Mouse (Mus musculus): Measurements from ENCODE around the gene Cdiptos. TPM values are rescaled to one million over a fixed set of nuclear protein-coding genes. Genes with fewer than 3 reads are reported as not detected.

Cdiptos gene
- total RNA-seq (2014; rRNA removed; ENCODE audit: low replicate concordance) (1.8 TPM in 1 of 2 replicates, not detected in the other), polyA plus RNA-seq (2015; fragmentation: Nextera tagmentation; extraction: Ambion mirVana) (1.2 and 1.5 TPM in 2 replicates)

- ATAC-seq (ENCODE audit: insufficient read depth, low read depth) (peak; percentile 96), DNase-seq (ENCODE audit: low spot score) (peak; percentile 97)
- Histone ChIP-seq H3K27me3 (ENCODE audit: control insufficient read depth, insufficient read depth, low read length) (no peaks in the 10 kb centered on the region), H3K4me3 (ENCODE audit: low read depth, low read length) (peak within 1 kb of the TSS; percentile 80), H3K4me2 (ENCODE audit: low read depth, low read length) (peak within 1 kb of the TSS; percentile 79), H3K4me1 (ENCODE audit: control insufficient read depth, insufficient read depth) (peaks cover 4% of the 10 kb centered on the region; the same call in 1 of the 2 replicates), H3K36me3 (replicated peaks; ENCODE audit: control insufficient read depth, insufficient read depth, low read length) (peaks cover 31% of the 10 kb centered on the region), H3K9ac (replicated peaks; ENCODE audit: low read depth, low read length) (peak within 1 kb of the TSS; percentile 89), H3K27ac (ENCODE audit: low read depth) (peak within 1 kb of the TSS; percentile 96), H3K9me3 (replicated peaks; ENCODE audit: control insufficient read depth, low read length) (no peaks in the 10 kb centered on the region)
- peak; percentile 97 for TF ChIP-seq CTCF (IDR thresholded peaks at IDR 0.05; ENCODE audit: low read depth)
- peak; percentile 66 for TF ChIP-seq EP300 (IDR thresholded peaks at IDR 0.05; ENCODE audit: low read depth)
- under 1% methylated on average over 55 of the region's 55 CpGs for WGBS
Observed at GRCm38 (mm10) chr7:126975950-126976866, at the start of gene Cdiptos. Cdiptos (minus strand) TSS chr7:126976098.

GRCm38 (mm10) chr7:127024755-127025555 lies 49.1 kb upstream of the Cdiptos start:
- H3K4me1 ChIP-seq (ENCODE audit: control insufficient read depth, insufficient read depth), result peaks cover 39% of the 10 kb centered on the region
- peak; percentile 22 for ATAC-seq (ENCODE audit: insufficient read depth, low read depth)
- WGBS, result 1% methylated on average over 30 of the region's 30 CpGs

GRCm38 (mm10) chr7:127023896-127024690 lies 48.2 kb upstream of the Cdiptos start:
- no peak for ATAC-seq (ENCODE audit: insufficient read depth, low read depth)
- DNase-seq (ENCODE audit: low spot score), result no peak
- WGBS, result 27% methylated on average over 19 of the region's 19 CpGs
- Histone ChIP-seq H3K9me3 (replicated peaks; ENCODE audit: control insufficient read depth, low read length) (no peaks in the 10 kb centered on the region), H3K4me2 (ENCODE audit: low read depth, low read length) (peak overlapping the region; percentile 96), H3K4me3 (ENCODE audit: low read depth, low read length) (peak overlapping the region; percentile 91), H3K27me3 (ENCODE audit: control insufficient read depth, insufficient read depth, low read length) (no peaks in the 10 kb centered on the region), H3K36me3 (replicated peaks; ENCODE audit: control insufficient read depth, insufficient read depth, low read length) (peaks cover 32% of the 10 kb centered on the region), H3K4me1 (ENCODE audit: control insufficient read depth, insufficient read depth) (peaks cover 39% of the 10 kb centered on the region), H3K9ac (replicated peaks; ENCODE audit: low read depth, low read length) (peak overlapping the region; percentile 47), H3K27ac (ENCODE audit: low read depth) (peak overlapping the region; percentile 99; the same call in 1 of the 2 replicates)
- no peak for TF ChIP-seq CTCF (IDR thresholded peaks at IDR 0.05; ENCODE audit: low read depth)
- no peak for TF ChIP-seq EP300 (IDR thresholded peaks at IDR 0.05; ENCODE audit: low read depth)

More at GRCm38 (mm10) chr7:127024755-127025555, 49.1 kb upstream of the Cdiptos start:
- peaks cover 36% of the 10 kb centered on the region for H3K36me3 ChIP-seq (replicated peaks; ENCODE audit: control insufficient read depth, insufficient read depth, low read length)
- TF ChIP-seq EP300 (IDR thresholded peaks at IDR 0.05; ENCODE audit: low read depth) (0 out of 2 replicates have a peak, but pooled peaks have one; percentile 31), CTCF (IDR thresholded peaks at IDR 0.05; ENCODE audit: low read depth) (peak; percentile 73)
- H3K4me2 ChIP-seq (ENCODE audit: low read depth, low read length), result peak overlapping the region; percentile 96
- H3K27ac ChIP-seq (ENCODE audit: low read depth), result peak overlapping the region; percentile 99
- peak overlapping the region; percentile 91 for H3K4me3 ChIP-seq (ENCODE audit: low read depth, low read length)
- peak overlapping the region; percentile 93 for H3K9ac ChIP-seq (replicated peaks; ENCODE audit: low read depth, low read length)
- H3K9me3 ChIP-seq (replicated peaks; ENCODE audit: control insufficient read depth, low read length), result no peaks in the 10 kb centered on the region
- peak; percentile 88 for DNase-seq (ENCODE audit: low spot score)
- no peaks in the 10 kb centered on the region for H3K27me3 ChIP-seq (ENCODE audit: control insufficient read depth, insufficient read depth, low read length)

GRCm38 (mm10) chr7:127023272-127023691 lies 47.4 kb upstream of the Cdiptos start:
- DNase-seq (ENCODE audit: low spot score), result no peak
- Histone ChIP-seq H3K4me1 (ENCODE audit: control insufficient read depth, insufficient read depth) (peaks cover 39% of the 10 kb centered on the region), H3K9ac (replicated peaks; ENCODE audit: low read depth, low read length) (no peak overlapping the region), H3K27me3 (ENCODE audit: control insufficient read depth, insufficient read depth, low read length) (no peaks in the 10 kb centered on the region), H3K4me3 (ENCODE audit: low read depth, low read length) (no peak overlapping the region), H3K4me2 (ENCODE audit: low read depth, low read length) (peak overlapping the region; percentile 96; the same call in 1 of the 2 replicates), H3K27ac (ENCODE audit: low read depth) (no peak overlapping the region), H3K36me3 (replicated peaks; ENCODE audit: control insufficient read depth, insufficient read depth, low read length) (peaks cover 27% of the 10 kb centered on the region), H3K9me3 (replicated peaks; ENCODE audit: control insufficient read depth, low read length) (no peaks in the 10 kb centered on the region)
- no peak for ATAC-seq (ENCODE audit: insufficient read depth, low read depth)
- WGBS, result 77% methylated on average over 13 of the region's 13 CpGs
- TF ChIP-seq CTCF (IDR thresholded peaks at IDR 0.05; ENCODE audit: low read depth) (no peak), EP300 (IDR thresholded peaks at IDR 0.05; ENCODE audit: low read depth) (no peak)

Data from heart, postnatal 0 days (tissue).